Mouse (Mus musculus) spleen, adult 2 months (tissue): Measurements from ENCODE around the gene Anapc4. TPM values are rescaled to one million over a fixed set of nuclear protein-coding genes. Genes with fewer than 3 reads are reported as not detected.

ENCODE experiments used
- DNase-seq, 2 experiments: peaks; one replicate each; pipeline versions ENCODE4 v3.0.0 to v3.0.0-alpha.2; 2012 to 2021; ENCODE audit warnings: low spot score in 2 of 2, low read depth in 1 of 2
- H3K27ac ChIP-seq: fragments of 200-500 bp; 2 replicates; pipeline ENCODE4 v1.5.1; 2012; ENCODE audit warnings: low read length, inconsistent platforms; ENCODE audit not compliant: insufficient read depth
- H3K27me3 ChIP-seq: fragments of 200-500 bp; 2 replicates; pipeline ENCODE4 v1.6.1; 2012; ENCODE audit warnings: mild to moderate bottlenecking, moderate library complexity, low read length, inconsistent platforms; ENCODE audit not compliant: control insufficient read depth, insufficient read depth
- H3K36me3 ChIP-seq: fragments of 200-500 bp; 2 replicates; pipeline ENCODE4 v1.6.1; 2012; ENCODE audit warnings: mild to moderate bottlenecking, low read length, inconsistent platforms; ENCODE audit not compliant: control insufficient read depth, insufficient read depth
- H3K4me1 ChIP-seq: fragments of 200-500 bp; 2 replicates; pipeline ENCODE4 v1.6.1; 2011; ENCODE audit warnings: inconsistent platforms; ENCODE audit not compliant: control insufficient read depth, insufficient read depth, insufficient read length
- H3K4me3 ChIP-seq: fragments of 200-500 bp; 2 replicates; pipeline ENCODE4 v1.5.1; 2011; ENCODE audit warnings: mild to moderate bottlenecking, inconsistent platforms; ENCODE audit not compliant: insufficient read depth, insufficient read length; ENCODE audit errors: extremely low read depth
- CTCF ChIP-seq: fragments of 200-500 bp; IDR thresholded peaks from 2 replicates; pipeline ENCODE4 v1.5.1; 2011; ENCODE audit warnings: mild to moderate bottlenecking, inconsistent platforms; ENCODE audit not compliant: insufficient read depth, insufficient read length, insufficient replicate concordance; ENCODE audit errors: extremely low read depth
- POLR2A ChIP-seq: fragments of 200-500 bp; IDR thresholded peaks from 2 replicates; pipeline ENCODE4 v1.6.1; 2011; ENCODE audit warnings: low read depth, low read length, inconsistent platforms
- WGBS: fragments of 180-500 bp; shearing (Covaris S2); methylation state at CpG from one replicate; pipeline ENCODE4 v1.1.7; 2018; 5-methylcytosine and 5-hydroxymethylcytosine counted together
- polyA plus RNA-seq: library from polyadenylated mRNA; depleted of rRNA; stranded (reverse); fragments of >200 nt; gene quantifications from 2 replicates; pipeline ENCODE4 v1.2.3, GENCODE M21; 2012

Anapc4 gene
- polyA plus RNA-seq, 1 experiment, result 9.4 TPM

DNA sequence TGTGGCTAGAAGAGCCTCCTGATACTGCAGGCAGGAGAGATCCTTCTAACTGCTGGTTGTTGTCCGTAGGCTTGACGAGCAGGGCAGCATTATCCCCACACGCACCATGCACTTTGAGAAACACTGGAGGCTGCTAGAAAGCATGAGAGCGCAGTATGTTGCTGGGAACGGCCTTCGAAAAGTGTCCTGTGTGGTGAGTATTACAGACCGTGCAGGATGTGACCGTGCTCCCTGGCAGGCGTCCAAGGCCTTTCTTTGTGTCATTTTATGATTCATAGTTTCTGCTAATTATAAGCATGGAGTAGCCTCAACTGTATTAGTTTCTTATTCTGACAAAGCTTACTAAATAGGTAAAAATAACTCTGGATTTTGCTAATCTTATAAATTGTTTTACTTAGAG lies 32.0 kb downstream of the Anapc4 start:
- no peak for DNase-seq
- 42% methylated on average over 9 of the region's 9 CpGs for WGBS
- Histone ChIP-seq H3K4me1 (no peaks in the 10 kb centered on the region), H3K36me3 (peaks cover 24% of the 10 kb centered on the region), H3K27ac (peak overlapping the region; percentile 20; the same call in 1 of the 2 replicates), H3K27me3 (no peaks in the 10 kb centered on the region), H3K4me3 (no peak overlapping the region)
- TF ChIP-seq POLR2A, result no peak
- no peak for TF ChIP-seq CTCF

DNA sequence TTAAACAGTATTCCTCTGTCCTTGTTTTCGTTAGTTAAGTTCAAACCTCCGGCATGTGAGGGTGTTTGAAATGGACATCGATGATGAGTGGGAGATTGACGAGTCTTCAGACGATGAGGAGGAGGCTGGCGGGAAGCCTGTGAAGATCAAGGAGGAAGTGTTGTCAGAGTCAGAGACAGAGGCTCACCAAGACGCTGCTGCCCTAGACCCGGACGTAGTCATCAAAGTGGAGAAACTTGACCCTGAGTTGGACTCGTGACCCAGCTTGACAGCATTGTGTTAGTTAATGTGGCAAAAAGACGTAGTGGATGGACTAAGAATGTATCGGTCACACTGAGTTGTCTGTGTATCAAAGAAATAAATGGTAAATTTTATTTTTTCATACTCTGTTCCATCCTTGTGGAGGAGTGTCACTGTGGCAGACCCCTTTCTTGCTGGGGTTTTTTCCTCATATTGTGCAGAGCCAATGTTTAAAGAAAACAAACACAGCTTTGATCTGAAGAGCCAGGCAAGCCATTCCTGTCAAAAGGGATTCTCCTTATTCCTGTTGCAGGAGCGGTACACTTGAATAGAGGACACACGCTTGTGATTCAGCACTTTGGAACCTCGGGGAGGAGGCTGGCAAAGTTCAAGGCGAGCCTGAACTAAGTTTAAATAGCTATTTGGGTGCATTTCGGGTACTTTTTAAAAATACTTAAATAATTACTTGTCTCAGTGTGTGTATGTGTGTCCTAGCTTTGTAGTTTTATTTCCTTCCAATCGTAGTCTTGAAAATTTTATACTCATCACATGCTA lies 32.7 kb downstream of the Anapc4 start:
- H3K36me3 ChIP-seq, result peaks cover 23% of the 10 kb centered on the region
- H3K4me1 ChIP-seq, result no peaks in the 10 kb centered on the region
- H3K27ac ChIP-seq, result no peak overlapping the region
- 81% methylated on average over 18 of the region's 18 CpGs for WGBS
- TF ChIP-seq CTCF, result no peak
- no peak for TF ChIP-seq POLR2A
- no peak for DNase-seq
- no peaks in the 10 kb centered on the region for H3K27me3 ChIP-seq
- no peak overlapping the region for H3K4me3 ChIP-seq

DNA sequence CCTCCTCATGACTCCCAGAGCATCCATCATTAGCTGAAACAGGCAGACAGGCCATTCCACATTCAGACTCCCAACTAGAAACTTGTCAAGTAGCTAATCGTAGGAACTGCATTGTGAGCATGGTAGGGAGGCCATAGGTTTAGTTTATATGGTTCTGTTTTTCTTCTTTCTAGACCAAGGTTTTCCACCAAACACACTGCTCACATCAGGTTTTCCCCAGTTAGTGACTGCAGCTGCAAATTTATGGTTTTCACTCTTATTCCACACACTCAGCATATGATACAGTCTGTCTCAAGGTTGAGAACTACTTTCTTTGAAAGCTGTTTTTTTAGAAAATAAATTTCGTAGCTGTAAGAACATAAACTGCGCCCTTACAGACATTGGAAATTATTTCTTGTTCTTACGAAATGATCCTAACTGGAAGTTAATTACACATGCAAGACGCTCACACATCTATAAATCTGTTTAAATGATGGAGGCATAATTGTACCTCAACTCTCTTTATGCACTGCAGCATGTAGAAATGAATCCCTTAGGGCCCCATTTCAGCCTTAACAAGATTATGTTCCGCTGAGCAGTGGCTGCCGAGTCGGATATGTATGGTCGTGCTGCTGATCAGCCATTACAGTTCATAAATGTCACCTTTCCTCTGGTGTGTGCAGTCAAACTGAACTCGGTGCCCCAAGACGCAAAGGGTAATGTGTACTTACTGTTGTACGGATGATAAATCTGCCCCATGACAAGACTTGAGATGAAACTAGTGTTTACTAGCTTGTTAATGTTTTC lies 35.3 kb downstream of the Anapc4 start:
- TF ChIP-seq POLR2A, result no peak
- no peak for DNase-seq
- Histone ChIP-seq H3K27me3 (no peaks in the 10 kb centered on the region), H3K36me3 (peaks cover 18% of the 10 kb centered on the region), H3K4me1 (no peaks in the 10 kb centered on the region), H3K27ac (no peak overlapping the region), H3K4me3 (no peak overlapping the region)
- WGBS, result 93% methylated on average over 12 of the region's 12 CpGs

DNA sequence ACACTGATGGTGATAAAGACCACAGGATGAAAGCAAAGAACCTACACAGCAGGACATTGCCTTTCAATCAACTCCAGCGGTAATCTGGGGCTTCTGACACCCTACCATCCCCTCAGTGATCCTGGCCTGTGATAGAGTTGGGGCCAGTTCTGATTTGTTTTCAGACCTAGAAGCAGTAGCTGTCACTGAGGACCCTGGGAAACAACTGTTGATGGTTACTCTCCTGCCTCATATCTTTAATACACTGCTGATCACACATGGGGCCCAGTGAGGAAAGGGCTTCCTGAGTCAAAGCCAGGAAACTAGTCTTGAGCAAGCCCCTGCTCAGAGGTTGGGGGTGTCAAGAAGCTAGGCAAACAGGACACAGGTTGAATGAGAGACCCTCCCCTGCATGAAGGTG lies 37.6 kb downstream of the Anapc4 start:
- no peaks in the 10 kb centered on the region for H3K27me3 ChIP-seq
- no peak overlapping the region for H3K4me3 ChIP-seq
- WGBS, result 85% methylated on average over 1 of the region's 1 CpGs
- no peak for DNase-seq
- H3K27ac ChIP-seq, result no peak overlapping the region
- H3K4me1 ChIP-seq, result no peaks in the 10 kb centered on the region
- no peak for TF ChIP-seq POLR2A
- no peak for TF ChIP-seq CTCF
- H3K36me3 ChIP-seq, result peaks cover 6% of the 10 kb centered on the region

DNA sequence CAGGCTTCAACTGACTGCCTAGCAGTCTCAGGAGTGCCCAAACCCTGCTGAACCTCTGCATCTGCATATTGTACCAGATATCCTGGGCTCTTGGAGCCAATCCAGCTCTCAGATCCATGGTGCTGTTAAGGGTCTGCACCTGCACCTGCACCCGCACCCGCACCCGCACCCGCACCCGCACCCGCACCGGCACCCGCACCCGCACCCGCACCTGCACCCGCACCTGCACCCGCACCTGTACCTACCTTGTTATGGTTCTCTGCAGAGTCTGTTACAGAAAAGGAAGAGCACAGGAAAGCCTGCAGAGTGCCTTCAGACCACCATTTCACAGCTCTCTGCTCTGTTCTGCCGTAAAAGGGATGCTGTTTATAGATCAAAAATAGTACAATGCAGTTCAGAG lies 38.2 kb downstream of the Anapc4 start:
- peaks cover 2% of the 10 kb centered on the region; the same call in 1 of the 2 replicates for H3K36me3 ChIP-seq
- no peak overlapping the region for H3K4me3 ChIP-seq
- no peaks in the 10 kb centered on the region for H3K4me1 ChIP-seq
- no peak overlapping the region for H3K27ac ChIP-seq
- no peaks in the 10 kb centered on the region for H3K27me3 ChIP-seq
- 64% methylated on average over 13 of the region's 13 CpGs for WGBS
- TF ChIP-seq POLR2A (no peak), CTCF (no peak)
- DNase-seq, result no peak

DNA sequence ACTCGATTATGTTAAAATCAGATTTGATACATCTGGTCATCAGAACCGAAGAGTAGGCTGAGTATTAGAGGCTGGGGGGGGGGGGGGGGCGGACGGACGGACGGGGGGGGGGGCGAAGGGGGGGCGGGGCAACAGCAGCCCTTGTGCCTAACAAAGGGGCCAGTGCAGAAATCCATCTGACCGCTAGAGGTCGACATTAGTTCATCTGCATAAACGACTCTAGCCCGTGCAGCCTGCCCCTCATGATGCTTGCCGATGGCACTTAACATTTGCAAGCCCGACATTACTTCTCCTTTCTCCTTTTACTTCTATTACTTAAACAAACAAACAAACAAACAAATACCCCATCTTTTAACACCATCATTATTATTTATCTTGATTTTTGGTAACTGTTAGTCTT lies 45.0 kb downstream of the Anapc4 start:
- H3K27me3 ChIP-seq, result no peaks in the 10 kb centered on the region
- no peak overlapping the region for H3K27ac ChIP-seq
- H3K4me3 ChIP-seq, result no peak overlapping the region
- TF ChIP-seq POLR2A, result no peak
- peak; percentile 52; the same call in 1 of the 2 replicates for TF ChIP-seq CTCF
- peak; percentile 30 to 38 for DNase-seq
- WGBS, result 6% methylated on average over 9 of the region's 14 CpGs
- H3K36me3 ChIP-seq, result no peaks in the 10 kb centered on the region
- no peaks in the 10 kb centered on the region for H3K4me1 ChIP-seq

DNA sequence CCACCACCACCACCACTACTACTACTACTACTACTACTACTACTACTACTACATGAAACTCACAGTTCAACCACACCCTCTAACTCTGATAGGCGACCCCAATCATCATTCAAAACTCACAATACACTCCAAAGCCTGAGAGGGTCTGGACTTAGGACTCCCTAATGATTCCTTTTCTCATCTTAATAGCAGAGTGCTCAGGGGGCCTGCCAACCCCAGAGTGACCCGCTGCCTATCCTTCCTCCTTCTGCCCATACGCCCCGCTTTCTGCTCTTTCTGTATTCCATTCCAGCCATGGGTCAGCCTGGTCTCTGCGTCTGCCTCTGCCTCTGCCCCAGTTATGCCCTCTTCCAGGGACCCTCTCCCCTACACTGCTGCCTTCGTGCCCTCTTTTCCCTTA lies 46.1 kb downstream of the Anapc4 start:
- H3K36me3 ChIP-seq, result no peaks in the 10 kb centered on the region
- 94% methylated on average over 6 of the region's 6 CpGs for WGBS

More for the DNA sequence above, 46.1 kb downstream of the Anapc4 start:
- Histone ChIP-seq H3K27me3 (no peaks in the 10 kb centered on the region), H3K4me3 (no peak overlapping the region), H3K27ac (no peak overlapping the region), H3K4me1 (no peaks in the 10 kb centered on the region)
- no peak for TF ChIP-seq POLR2A
- no peak for TF ChIP-seq CTCF
- no peak for DNase-seq
